Mouse (Mus musculus) CH12.LX (cell line): ENCODE results near the gene Dph2. TPM values are rescaled to one million over a fixed set of nuclear protein-coding genes. Genes with fewer than 3 reads are reported as not detected.

Experiments used
- DNase-seq: peaks from one replicate; pipeline ENCODE4 v3.0.0-alpha.2; 2013; ENCODE audit errors: extremely low read depth
- H3K27ac ChIP-seq: 2 replicates; pipeline ENCODE4 v1.5.1; 2012; ENCODE audit warnings: low read depth, mild to moderate bottlenecking, control low read depth, moderate library complexity; ENCODE audit not compliant: insufficient read depth
- H3K27me3 ChIP-seq: replicated peaks from 2 replicates; pipeline ENCODE3; 2012; ENCODE audit warnings: inconsistent platforms
- H3K36me3 ChIP-seq, 2 experiments: replicated peaks in 1 of 2; 2 replicates each; pipeline versions ENCODE3 to v1.6.1; 2012; ENCODE audit warnings: inconsistent platforms in 1 of 2, low read length in 1 of 2, mild to moderate bottlenecking in 1 of 2, mixed read lengths in 1 of 2, moderate library complexity in 1 of 2; ENCODE audit not compliant: control insufficient read depth in 1 of 2, insufficient read depth in 1 of 2
- H3K4me1 ChIP-seq, 2 experiments: 2 replicates each; pipeline ENCODE4 v1.6.1; 2012; ENCODE audit warnings: inconsistent platforms in 1 of 2, moderate library complexity in 1 of 2; ENCODE audit not compliant: insufficient read depth in 2 of 2, control insufficient read depth in 1 of 2
- H3K4me2 ChIP-seq: 2 replicates; pipeline ENCODE4 v1.6.1; 2012; ENCODE audit warnings: low read depth, mild to moderate bottlenecking, control low read depth; ENCODE audit not compliant: poor library complexity, insufficient read depth, severe bottlenecking
- H3K4me3 ChIP-seq, 3 experiments: fragments of 150-350 bp in 1 of 3; sonication (generic) in 1 of 3; replicated peaks in 1 of 3; 2 replicates each; pipeline versions ENCODE3 to v1.5.1; 2011 to 2012; ENCODE audit warnings: low read depth in 2 of 3, low read length in 2 of 3, mild to moderate bottlenecking in 2 of 3, moderate library complexity in 2 of 3, control low read depth in 1 of 3, improper control_type of control experiment in 1 of 3, inconsistent platforms in 1 of 3, mixed read lengths in 1 of 3; ENCODE audit not compliant: poor library complexity in 1 of 3
- H3K79me2 ChIP-seq: replicated peaks from 2 replicates; pipeline ENCODE4 v1.6.1; 2012; ENCODE audit warnings: mild to moderate bottlenecking, moderate library complexity; ENCODE audit not compliant: control insufficient read depth, poor library complexity, insufficient read depth, severe bottlenecking; ENCODE audit errors: extremely low read depth
- H3K9ac ChIP-seq: 2 replicates; pipeline ENCODE4 v1.6.1; 2012; ENCODE audit warnings: low read depth, mild to moderate bottlenecking, control low read depth, moderate library complexity; ENCODE audit not compliant: insufficient read depth
- H3K9me3 ChIP-seq: replicated peaks from 2 replicates; pipeline ENCODE3; 2012; ENCODE audit warnings: low read length, inconsistent platforms, mixed read lengths
- CHD2 ChIP-seq: IDR thresholded peaks from 2 replicates; pipeline ENCODE4 v1.6.1; 2011; ENCODE audit warnings: low read length, improper control_type of control experiment
- CTCF ChIP-seq, 2 experiments: IDR thresholded peaks in 1 of 2; conservative IDR thresholded peaks in 1 of 2; 2 replicates each; pipeline ENCODE4 v1.5.1; 2011 to 2012; ENCODE audit warnings: low read depth in 2 of 2, low read length in 2 of 2, improper control_type of control experiment in 1 of 2, inconsistent platforms in 1 of 2, mild to moderate bottlenecking in 1 of 2, moderate library complexity in 1 of 2
- E2F4 ChIP-seq: IDR thresholded peaks from 2 replicates; pipeline ENCODE4 v1.6.1; 2011; ENCODE audit warnings: low read depth, low read length, improper control_type of control experiment; ENCODE audit not compliant: insufficient replicate concordance
- ELF1 ChIP-seq: IDR thresholded peaks from 2 replicates; pipeline ENCODE4 v1.6.1; 2014; ENCODE audit warnings: low read depth, mild to moderate bottlenecking, inconsistent platforms, low read length, improper control_type of control experiment
- EP300 ChIP-seq: IDR thresholded peaks from 2 replicates; pipeline ENCODE4 v1.6.1; 2011; ENCODE audit warnings: low read length, improper control_type of control experiment
- HCFC1 ChIP-seq: IDR thresholded peaks from 2 replicates; pipeline ENCODE4 v1.6.1; 2012; ENCODE audit warnings: low read depth, mild to moderate bottlenecking, inconsistent platforms, low read length, improper control_type of control experiment
- IRF4 ChIP-seq: IDR thresholded peaks from 2 replicates; pipeline ENCODE4 v1.6.1; 2014; ENCODE audit warnings: low read depth, mild to moderate bottlenecking, inconsistent platforms, low read length, improper control_type of control experiment
- KAT2A ChIP-seq: IDR thresholded peaks from 2 replicates; pipeline ENCODE4 v1.6.1; 2012; ENCODE audit warnings: low read length, improper control_type of control experiment, inconsistent platforms; ENCODE audit not compliant: insufficient replicate concordance
- MAFK ChIP-seq: IDR thresholded peaks from 2 replicates; pipeline ENCODE4 v1.6.1; 2011; ENCODE audit warnings: low read length, improper control_type of control experiment; ENCODE audit not compliant: insufficient replicate concordance
- MAX ChIP-seq: IDR thresholded peaks from 2 replicates; pipeline ENCODE4 v1.6.1; 2011; ENCODE audit warnings: low read length, improper control_type of control experiment
- MEF2A ChIP-seq: IDR thresholded peaks from 2 replicates; pipeline ENCODE4 v1.6.1; 2014; ENCODE audit warnings: low read depth, mild to moderate bottlenecking, inconsistent platforms, low read length, improper control_type of control experiment, borderline replicate concordance
- MXI1 ChIP-seq: IDR thresholded peaks from 2 replicates; pipeline ENCODE4 v1.6.1; 2011; ENCODE audit warnings: mild to moderate bottlenecking, low read depth, low read length, improper control_type of control experiment
- MYC ChIP-seq: IDR thresholded peaks from 2 replicates; pipeline ENCODE4 v1.6.1; 2011; ENCODE audit warnings: low read depth, mild to moderate bottlenecking, improper control_type of control experiment, low read length
- NELFE ChIP-seq: IDR thresholded peaks from 2 replicates; pipeline ENCODE4 v1.6.1; 2011; ENCODE audit warnings: low read depth, low read length, improper control_type of control experiment
- POLR2A ChIP-seq: IDR thresholded peaks from 2 replicates; pipeline ENCODE4 v1.6.1; 2011; ENCODE audit warnings: low read depth, mild to moderate bottlenecking, improper control_type of control experiment, low read length
- POLR2AphosphoS2 ChIP-seq: IDR thresholded peaks from 2 replicates; pipeline ENCODE4 v1.6.1; 2011; ENCODE audit warnings: low read depth, low read length, improper control_type of control experiment
- RAD21 ChIP-seq: IDR thresholded peaks from 2 replicates; pipeline ENCODE4 v1.6.1; 2011; ENCODE audit warnings: low read depth, mild to moderate bottlenecking, low read length, improper control_type of control experiment, moderate library complexity
- RCOR1 ChIP-seq: conservative IDR thresholded peaks from 2 replicates; pipeline ENCODE4 v1.6.1; 2012; ENCODE audit warnings: low read depth, mild to moderate bottlenecking, inconsistent platforms, low read length, improper control_type of control experiment
- SIN3A ChIP-seq: IDR thresholded peaks from 2 replicates; pipeline ENCODE4 v1.6.1; 2012; ENCODE audit warnings: low read length, improper control_type of control experiment, inconsistent platforms
- TBP ChIP-seq: conservative IDR thresholded peaks from 2 replicates; pipeline ENCODE4 v1.6.1; 2011; ENCODE audit warnings: low read depth, low read length, improper control_type of control experiment
- TCF12 ChIP-seq: IDR thresholded peaks from 2 replicates; pipeline ENCODE4 v1.6.1; 2014; ENCODE audit warnings: low read depth, mild to moderate bottlenecking, inconsistent platforms, low read length, improper control_type of control experiment
- UBTF ChIP-seq: IDR thresholded peaks from 2 replicates; pipeline ENCODE4 v1.6.1; 2012; ENCODE audit warnings: low read depth, mild to moderate bottlenecking, inconsistent platforms, low read length, improper control_type of control experiment, moderate library complexity
- USF1 ChIP-seq: IDR thresholded peaks from 2 replicates; pipeline ENCODE4 v1.6.1; 2014; ENCODE audit warnings: low read depth, mild to moderate bottlenecking, inconsistent platforms, low read length, improper control_type of control experiment
- USF2 ChIP-seq: conservative IDR thresholded peaks from 2 replicates; pipeline ENCODE4 v1.6.1; 2011; ENCODE audit warnings: low read depth, low read length, improper control_type of control experiment
- ZC3H11A ChIP-seq: IDR thresholded peaks from 2 replicates; pipeline ENCODE4 v1.6.1; 2012; ENCODE audit warnings: low read depth, mild to moderate bottlenecking, inconsistent platforms, low read length, improper control_type of control experiment
- ZMIZ1 ChIP-seq: IDR thresholded peaks from 2 replicates; pipeline ENCODE4 v1.6.1; 2012; ENCODE audit warnings: low read depth, mild to moderate bottlenecking, inconsistent platforms, low read length, improper control_type of control experiment
- ZNF384 ChIP-seq: IDR thresholded peaks from 2 replicates; pipeline ENCODE4 v1.6.1; 2012; ENCODE audit warnings: low read depth, low read length, improper control_type of control experiment, inconsistent platforms
- dilution Hi-C: fragments of 300-500 bp; cut with MboI; formaldehyde crosslinking; loops from 2 replicates; pipeline ENCODE4 v1.14.3; 2020; ENCODE audit warnings: low sequenced_read_pairs; ENCODE audit not compliant: extremely low pct_unique_long_range_greater_than_20kb, extremely low pct_ligation_motif_present
- in situ Hi-C: fragments of 300-500 bp; cut with MboI; formaldehyde crosslinking; loops from 3 replicates; pipeline ENCODE4 v1.14.3; 2019; ENCODE audit warnings: low sequenced_read_pairs, low pct_ligation_motif_present, low pct_unique_long_range_greater_than_20kb, mixed read lengths
- polyA plus RNA-seq: library from polyadenylated mRNA; unstranded; fragments of >175 nt; gene quantifications from 2 replicates; pipeline ENCODE4 v1.2.1, GENCODE M21; 2012; ENCODE audit warnings: low read depth; ENCODE audit not compliant: insufficient read length
- total RNA-seq, 2 experiments: library from RNA; depleted of rRNA; stranded (reverse); fragments of 300-350 nt in 1 of 2; fragments of >200 nt in 1 of 2; gene quantifications; 2 replicates each; pipeline ENCODE4 v1.2.3; 2012 to 2014

The Dph2 gene
- total and polyA plus RNA-seq, 3 experiments: 19.8 to 21.5 (median 20.8) TPM

DNA sequence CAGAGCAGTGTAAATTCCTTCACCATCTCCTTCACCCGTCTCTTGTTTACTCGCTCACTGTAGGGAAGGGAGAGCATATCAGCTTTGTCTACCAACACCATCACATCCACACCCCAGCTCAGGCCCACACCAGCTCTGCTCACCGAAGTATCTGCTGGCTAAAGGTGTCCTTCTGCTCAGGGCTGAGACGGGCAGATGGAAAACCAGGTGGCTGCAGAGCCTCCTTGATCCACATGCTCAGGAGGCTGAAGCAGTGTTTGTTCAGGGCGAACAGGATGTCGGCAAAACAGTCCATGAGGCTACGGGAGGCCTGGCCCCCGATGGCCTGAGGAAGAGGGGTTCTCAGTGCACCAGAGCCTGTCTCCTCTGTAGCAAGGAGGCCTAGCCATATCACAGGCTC is 2.8 kb upstream of the Dph2 start:
- Histone ChIP-seq H3K4me3 (no peak overlapping the region), H3K36me3 (peaks cover 51 to 77% of the 10 kb centered on the region in 2 experiments), H3K79me2 (peaks cover 7% of the 10 kb centered on the region; the same call in 1 of the 2 replicates), H3K27me3 (no peaks in the 10 kb centered on the region), H3K9me3 (no peaks in the 10 kb centered on the region), H3K4me1 (peaks cover 5 to 24% of the 10 kb centered on the region in 2 experiments), H3K4me2 (no peak overlapping the region), H3K9ac (no peak overlapping the region), H3K27ac (no peak overlapping the region)
- TF ChIP-seq USF2 (no peak), USF1 (no peak), RCOR1 (no peak)
- no peak for DNase-seq
- in situ Hi-C loops (no loop called here), dilution Hi-C loops (no loop called here)

DNA sequence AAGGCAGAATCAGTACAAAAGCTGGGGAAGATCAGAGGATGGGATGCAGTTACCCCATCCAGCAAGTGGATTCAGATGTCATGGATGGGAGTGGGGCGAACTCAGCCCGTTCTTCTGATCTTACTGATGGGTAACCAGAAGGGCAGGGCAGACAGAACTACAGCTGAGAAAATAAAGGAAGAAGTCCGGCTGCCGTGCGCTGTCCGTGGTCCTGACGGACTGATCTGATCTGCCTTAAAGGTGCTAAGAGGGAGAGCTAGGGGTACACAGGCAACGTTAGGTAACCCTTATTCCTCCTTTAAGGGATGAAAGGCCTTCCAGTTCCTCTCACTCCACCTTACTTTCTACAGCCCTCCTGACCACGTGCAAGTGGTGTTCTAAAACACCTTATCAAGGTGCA is 1.5 kb upstream of the Dph2 start:
- peak; percentile 41 for DNase-seq
- H3K27me3 ChIP-seq: no peaks in the 10 kb centered on the region
- no peak for TF ChIP-seq MEF2A
- TF ChIP-seq ZNF384: no peak
- TF ChIP-seq SIN3A: peak; percentile 66; the same call in 1 of the 2 replicates
- TF ChIP-seq MYC: no peak
- TF ChIP-seq TBP: no peak
- TF ChIP-seq CHD2: no peak
- no peak for TF ChIP-seq MXI1
- no peak for TF ChIP-seq NELFE
- no peak for TF ChIP-seq MAFK
- dilution Hi-C loops: no loop called here
- H3K9me3 ChIP-seq: no peaks in the 10 kb centered on the region
- peaks cover 7% of the 10 kb centered on the region; the same call in 1 of the 2 replicates for H3K79me2 ChIP-seq
- in situ Hi-C loops: no loop called here
- H3K9ac ChIP-seq: no peak overlapping the region
- H3K4me2 ChIP-seq: no peak overlapping the region
- no peak overlapping the region for H3K4me3 ChIP-seq
- H3K4me1 ChIP-seq: peaks cover 5 to 24% of the 10 kb centered on the region in 2 experiments
- peaks cover 45 to 77% of the 10 kb centered on the region in 2 experiments for H3K36me3 ChIP-seq
- no peak overlapping the region for H3K27ac ChIP-seq

DNA sequence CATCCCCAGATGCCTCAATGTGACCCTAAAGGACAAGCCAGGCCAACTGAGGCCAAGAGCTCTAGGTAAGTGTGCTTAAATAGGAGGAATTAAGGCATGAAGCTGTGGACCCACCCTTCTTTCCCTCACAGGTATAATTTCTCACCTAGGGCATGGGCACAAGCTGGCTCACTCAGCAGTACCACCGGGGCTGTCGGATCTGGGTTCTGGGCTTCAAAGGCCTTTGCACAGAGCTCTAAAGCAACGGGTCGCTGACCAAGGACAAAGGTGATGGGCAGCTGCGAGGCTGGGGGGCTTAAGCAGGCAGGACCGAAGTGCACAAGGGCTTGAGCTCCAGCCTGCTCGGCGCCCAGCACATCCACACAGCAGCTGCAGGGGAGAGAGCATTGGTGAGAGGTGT is 1.1 kb downstream of the Dph2 start:
- peaks cover 31 to 60% of the 10 kb centered on the region in 2 experiments for H3K36me3 ChIP-seq
- peaks cover 6 to 29% of the 10 kb centered on the region in 2 experiments for H3K4me1 ChIP-seq
- dilution Hi-C loops: no loop called here
- no peak for DNase-seq
- H3K9ac ChIP-seq: peak overlapping the region; percentile 67; the same call in 1 of the 2 replicates
- H3K4me2 ChIP-seq: peak overlapping the region; percentile 73
- TF ChIP-seq KAT2A (no peak), UBTF (no peak), MAX (no peak), NELFE (no peak), RAD21 (no peak), ZC3H11A (no peak), EP300 (no peak), POLR2A (no peak), ZNF384 (no peak), MXI1 (no peak), HCFC1 (no peak), ZMIZ1 (no peak), IRF4 (no peak), CTCF (conservative IDR thresholded peaks at IDR 0.05 in 1 of 2, IDR thresholded peaks at IDR 0.05 in 1 of 2; ENCODE audit: low read depth in 2 of 2, low read length in 2 of 2) (no peak), MYC (no peak), ELF1 (no peak), TCF12 (no peak), E2F4 (no peak), POLR2AphosphoS2 (no peak)
- TF ChIP-seq, all 38 proteins: peak for 0
- Histone ChIP-seq H3K4me3 (peak overlapping the region; percentile 70 to 91 (median 88)), H3K9me3 (no peaks in the 10 kb centered on the region), H3K27me3 (no peaks in the 10 kb centered on the region), H3K79me2 (peaks cover 19% of the 10 kb centered on the region), H3K27ac (no peak overlapping the region)
- in situ Hi-C loops: no loop called here
